Mouse (Mus musculus) ES-Bruce4 (cell line): ENCODE data around the gene Vnn3. TPM values are rescaled to one million over a fixed set of nuclear protein-coding genes. Genes with fewer than 3 reads are reported as not detected.
A peak's percentile ranks its signal among the peaks of the same experiment; 100 is the strongest.

ENCODE experiments used
- H3K27ac ChIP-seq: 2 replicates; pipeline ENCODE4 v1.5.1; 2012; ENCODE audit warnings: low read length, inconsistent platforms; ENCODE audit not compliant: insufficient read depth
- H3K27me3 ChIP-seq: 2 replicates; pipeline ENCODE4 v1.6.1; 2012; ENCODE audit warnings: mild to moderate bottlenecking, low read length, inconsistent platforms; ENCODE audit not compliant: control insufficient read depth, poor library complexity, insufficient read depth, severe bottlenecking
- H3K36me3 ChIP-seq: 2 replicates; pipeline ENCODE4 v1.6.1; 2012; ENCODE audit warnings: inconsistent platforms, mild to moderate bottlenecking, low read length, moderate library complexity; ENCODE audit not compliant: control insufficient read depth, poor library complexity, insufficient read depth, severe bottlenecking
- H3K4me1 ChIP-seq: one replicate; pipeline ENCODE4 v1.8.1; 2011; ENCODE audit warnings: low read length; ENCODE audit not compliant: control insufficient read depth, insufficient read depth
- H3K4me3 ChIP-seq: 2 replicates; pipeline ENCODE4 v1.5.1; 2011; ENCODE audit warnings: low read depth, mild to moderate bottlenecking, low read length
- H3K9ac ChIP-seq: 2 replicates; pipeline ENCODE4 v1.6.1; 2012; ENCODE audit warnings: low read depth, mild to moderate bottlenecking, inconsistent platforms; ENCODE audit not compliant: poor library complexity, severe bottlenecking
- H3K9me3 ChIP-seq: replicated peaks from 2 replicates; pipeline ENCODE4 v1.6.1; 2012; ENCODE audit warnings: mild to moderate bottlenecking, low read length, inconsistent platforms; ENCODE audit not compliant: control insufficient read depth, poor library complexity, insufficient read depth, severe bottlenecking
- CTCF ChIP-seq: IDR thresholded peaks from one replicate; pipeline ENCODE4 v1.8.1; 2011; ENCODE audit warnings: low read depth, low read length
- EP300 ChIP-seq: IDR thresholded peaks from 2 replicates; pipeline ENCODE4 v1.6.1; 2011; ENCODE audit warnings: low read depth, low read length; ENCODE audit not compliant: insufficient read depth
- POLR2A ChIP-seq: IDR thresholded peaks from one replicate; pipeline ENCODE4 v1.8.1; 2011; ENCODE audit warnings: low read length; ENCODE audit not compliant: insufficient read depth
- polyA plus RNA-seq: library from polyadenylated mRNA; stranded (reverse); fragments of >200 nt; gene quantifications from 2 replicates; pipeline ENCODE4 v1.2.4, GENCODE M21; 2011; ENCODE audit warnings: low read depth; ENCODE audit not compliant: missing spikeins, insufficient read depth, insufficient read length

The Vnn3 gene
- polyA plus RNA-seq: not detected in 2 replicates

DNA sequence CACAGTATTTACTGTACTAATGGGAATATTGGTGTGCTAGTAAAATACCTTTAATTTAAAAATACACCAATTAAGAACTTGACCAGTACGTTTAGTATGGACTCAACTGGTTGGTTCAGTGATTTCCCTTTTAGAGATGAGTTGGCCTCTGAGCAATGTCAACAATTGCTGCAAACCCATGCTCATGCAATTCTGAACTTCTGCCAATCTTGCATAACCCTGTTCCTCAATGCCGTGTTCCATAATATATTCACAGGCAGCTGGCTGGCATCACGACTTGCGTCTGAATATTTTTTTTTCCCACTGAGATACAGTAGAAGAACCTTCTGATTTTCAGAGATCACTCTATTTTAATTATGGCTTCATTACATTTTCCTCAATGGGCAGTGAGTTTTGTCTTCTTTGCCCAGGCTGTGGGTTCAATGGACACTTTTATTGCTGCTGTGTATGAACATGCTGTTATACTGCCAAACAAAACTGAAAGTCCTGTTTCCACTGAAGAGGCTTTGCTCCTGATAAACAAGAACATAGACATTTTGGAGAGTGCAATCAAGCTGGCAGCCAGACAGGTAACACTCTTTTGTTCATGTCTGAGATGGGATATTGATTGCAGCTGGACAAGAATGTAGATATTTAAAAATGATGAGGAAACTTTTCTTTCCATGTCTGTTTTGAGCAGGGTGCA, at the start of gene Vnn3:
TSS of gene Vnn3 (plus strand) at position 235 of the 685 bp plus-strand sequence.
- no peak for TF ChIP-seq CTCF
- TF ChIP-seq EP300: no peak
- TF ChIP-seq POLR2A: no peak
- Histone ChIP-seq H3K4me1 (no peaks in the 10 kb centered on the region), H3K36me3 (no peaks in the 10 kb centered on the region), H3K9me3 (peaks cover 9% of the 10 kb centered on the region), H3K4me3 (no peak within 1 kb of the TSS), H3K27me3 (no peaks in the 10 kb centered on the region), H3K9ac (no peak within 1 kb of the TSS), H3K27ac (no peak within 1 kb of the TSS)

DNA sequence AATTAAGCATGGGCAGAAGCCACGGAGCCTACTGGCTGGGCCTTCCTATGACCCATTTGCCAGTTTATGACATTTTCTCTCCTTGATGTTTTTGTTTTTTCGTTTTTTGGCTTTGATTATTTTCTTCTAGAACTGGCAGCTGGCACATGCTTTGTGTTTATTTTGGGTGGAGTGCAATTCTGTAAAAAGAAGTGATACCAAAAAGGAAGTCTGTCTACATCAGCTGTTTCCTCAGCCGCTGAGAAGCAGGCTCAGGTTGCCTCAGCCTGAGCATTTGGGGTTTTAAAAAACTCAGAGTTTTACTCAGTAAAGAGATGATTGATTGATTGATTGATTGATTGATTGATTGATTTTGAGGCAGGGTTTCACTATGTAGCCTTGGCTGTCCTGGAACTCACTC, 48.4 kb upstream of the Vnn3 start:
- Histone ChIP-seq H3K4me1 (peaks cover 6% of the 10 kb centered on the region), H3K9ac (no peak overlapping the region), H3K27ac (no peak overlapping the region), H3K27me3 (no peaks in the 10 kb centered on the region), H3K4me3 (no peak overlapping the region), H3K36me3 (no peaks in the 10 kb centered on the region), H3K9me3 (no peaks in the 10 kb centered on the region)
- TF ChIP-seq CTCF: no peak
- TF ChIP-seq EP300: no peak
- no peak for TF ChIP-seq POLR2A

DNA sequence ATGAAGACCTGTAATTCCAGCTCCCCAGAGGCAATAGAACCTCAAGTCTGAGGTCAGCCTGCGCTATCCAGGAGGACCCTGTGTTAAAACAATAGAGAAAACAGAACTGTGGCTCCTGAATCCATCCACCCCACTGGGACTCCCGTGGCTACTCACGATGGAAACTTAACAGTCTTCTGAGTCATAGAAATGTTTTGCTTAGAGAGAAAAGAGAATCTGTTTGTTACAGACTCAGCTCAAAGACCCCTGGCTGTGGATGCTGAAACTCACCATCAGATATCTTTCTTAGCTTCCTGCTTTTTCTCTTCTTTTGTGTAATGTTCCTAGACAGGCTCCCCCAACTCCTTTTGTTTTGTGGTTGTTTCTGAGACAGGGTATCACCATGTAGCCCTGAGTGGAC, 46.6 kb upstream of the Vnn3 start:
- H3K36me3 ChIP-seq: no peaks in the 10 kb centered on the region
- TF ChIP-seq CTCF: no peak

DNA sequence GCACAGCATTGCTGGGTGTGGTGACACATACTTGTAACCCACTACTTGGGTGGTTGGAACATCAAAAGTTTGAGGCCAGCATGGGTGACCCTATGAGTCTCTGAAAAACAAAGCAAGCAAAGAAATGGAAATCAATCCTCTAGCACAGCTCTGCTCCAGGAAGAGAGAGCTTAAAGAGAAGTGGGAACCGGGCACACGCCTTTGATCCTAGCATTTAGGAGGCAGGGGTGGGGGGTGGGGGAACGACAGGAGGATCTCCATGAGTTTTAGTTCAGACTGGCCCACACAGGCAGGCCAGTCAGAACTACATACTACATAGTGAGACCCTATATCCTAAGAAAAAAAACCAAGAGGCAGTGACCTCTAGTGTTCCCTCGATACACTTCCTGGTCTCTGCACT, 45.1 kb upstream of the Vnn3 start:
- H3K9me3 ChIP-seq: no peaks in the 10 kb centered on the region
- H3K4me3 ChIP-seq: no peak overlapping the region
- H3K9ac ChIP-seq: no peak overlapping the region
- H3K27ac ChIP-seq: no peak overlapping the region
- H3K4me1 ChIP-seq: peaks cover 6% of the 10 kb centered on the region
- no peaks in the 10 kb centered on the region for H3K27me3 ChIP-seq
- no peaks in the 10 kb centered on the region for H3K36me3 ChIP-seq
- TF ChIP-seq EP300: 0 out of 2 replicates have a peak, but pooled peaks have one; percentile 63
- TF ChIP-seq CTCF: no peak
- TF ChIP-seq POLR2A: no peak

More for the DNA sequence above, 46.6 kb upstream of the Vnn3 start:
- no peaks in the 10 kb centered on the region for H3K9me3 ChIP-seq
- H3K27me3 ChIP-seq: no peaks in the 10 kb centered on the region
- peaks cover 6% of the 10 kb centered on the region for H3K4me1 ChIP-seq
- no peak overlapping the region for H3K27ac ChIP-seq
- no peak overlapping the region for H3K4me3 ChIP-seq
- no peak overlapping the region for H3K9ac ChIP-seq

DNA sequence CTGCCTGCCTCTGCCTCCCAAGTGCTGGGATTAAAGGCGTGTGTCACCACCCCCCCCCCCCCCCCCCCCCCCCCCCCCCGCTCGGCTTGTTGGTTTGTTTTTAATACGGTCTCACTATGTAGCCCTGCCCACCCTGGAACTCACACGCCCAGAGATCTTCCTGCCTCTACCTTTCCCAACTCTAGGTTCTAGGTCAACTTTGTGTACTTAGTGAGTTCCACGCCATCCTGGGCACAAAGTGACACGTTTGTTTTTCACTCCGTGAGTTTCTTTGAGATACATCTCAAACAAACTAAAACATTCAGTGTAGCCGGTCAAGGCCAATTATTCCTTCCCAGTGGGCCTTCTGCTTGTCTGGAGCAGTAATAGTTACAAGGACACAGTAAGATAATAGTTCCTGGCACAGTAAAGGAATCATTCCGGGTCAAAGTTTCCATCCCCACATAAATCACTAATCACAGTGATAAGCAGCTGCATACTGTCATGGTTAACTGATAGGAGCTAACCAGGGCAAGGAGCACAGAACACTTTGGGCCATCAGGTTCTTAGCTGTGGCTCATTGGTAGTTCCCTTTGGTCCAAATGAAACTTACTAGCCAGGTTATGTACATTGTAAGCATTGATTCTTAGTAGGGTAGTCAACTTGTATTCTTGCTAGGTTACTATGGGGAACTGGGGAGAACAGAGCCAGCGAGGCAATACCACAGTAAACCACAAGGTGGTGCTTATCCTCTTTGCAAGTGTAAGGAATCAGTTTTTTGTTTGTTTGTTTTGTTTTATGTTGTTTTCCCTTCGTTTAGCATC, 39.4 kb upstream of the Vnn3 start:
- H3K4me1 ChIP-seq: peaks cover 2% of the 10 kb centered on the region
- H3K36me3 ChIP-seq: no peaks in the 10 kb centered on the region
- no peaks in the 10 kb centered on the region for H3K27me3 ChIP-seq
- no peak overlapping the region for H3K9ac ChIP-seq
- H3K9me3 ChIP-seq: no peaks in the 10 kb centered on the region
- H3K4me3 ChIP-seq: peak overlapping the region; percentile 5; the same call in 1 of the 2 replicates
- peak overlapping the region; percentile 89 for H3K27ac ChIP-seq
- no peak for TF ChIP-seq EP300
- no peak for TF ChIP-seq POLR2A
- TF ChIP-seq CTCF: no peak

DNA sequence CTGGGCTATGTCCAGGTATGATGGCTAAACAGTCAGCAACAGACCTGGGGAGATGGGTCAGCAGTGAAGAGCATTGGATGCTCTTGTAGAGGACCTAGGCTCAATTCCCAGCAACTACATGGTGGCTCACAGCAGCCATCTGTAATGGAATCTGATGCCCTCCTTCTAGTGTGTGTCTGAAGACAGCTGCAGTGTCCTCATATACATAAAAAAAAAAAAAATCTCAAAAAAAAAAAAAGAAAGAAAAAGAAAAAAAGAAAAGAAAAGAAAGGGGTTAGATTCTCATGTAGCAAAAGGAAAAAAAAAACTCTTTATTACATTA, 38.9 kb upstream of the Vnn3 start:
- Histone ChIP-seq H3K9me3 (no peaks in the 10 kb centered on the region), H3K9ac (no peak overlapping the region), H3K36me3 (no peaks in the 10 kb centered on the region), H3K4me3 (peak overlapping the region; percentile 5; the same call in 1 of the 2 replicates), H3K27me3 (no peaks in the 10 kb centered on the region), H3K27ac (peak overlapping the region; percentile 71), H3K4me1 (no peaks in the 10 kb centered on the region)
- no peak for TF ChIP-seq CTCF
- TF ChIP-seq EP300: no peak
- no peak for TF ChIP-seq POLR2A
